Mouse (Mus musculus): ENCODE measurements around the gene Pam16. TPM values are rescaled to one million over a fixed set of nuclear protein-coding genes. Genes with fewer than 3 reads are reported as not detected.
A peak's percentile ranks its signal among the peaks of the same experiment; 100 is the strongest.
"Not testable (repeated sequence)": the region's sequence is repeated elsewhere in the genome, so short reads cannot be mapped to it uniquely, and the experiment has no call there.

Pam16 gene
- polyA plus RNA-seq, 1 experiment = 132 TPM

DNA sequence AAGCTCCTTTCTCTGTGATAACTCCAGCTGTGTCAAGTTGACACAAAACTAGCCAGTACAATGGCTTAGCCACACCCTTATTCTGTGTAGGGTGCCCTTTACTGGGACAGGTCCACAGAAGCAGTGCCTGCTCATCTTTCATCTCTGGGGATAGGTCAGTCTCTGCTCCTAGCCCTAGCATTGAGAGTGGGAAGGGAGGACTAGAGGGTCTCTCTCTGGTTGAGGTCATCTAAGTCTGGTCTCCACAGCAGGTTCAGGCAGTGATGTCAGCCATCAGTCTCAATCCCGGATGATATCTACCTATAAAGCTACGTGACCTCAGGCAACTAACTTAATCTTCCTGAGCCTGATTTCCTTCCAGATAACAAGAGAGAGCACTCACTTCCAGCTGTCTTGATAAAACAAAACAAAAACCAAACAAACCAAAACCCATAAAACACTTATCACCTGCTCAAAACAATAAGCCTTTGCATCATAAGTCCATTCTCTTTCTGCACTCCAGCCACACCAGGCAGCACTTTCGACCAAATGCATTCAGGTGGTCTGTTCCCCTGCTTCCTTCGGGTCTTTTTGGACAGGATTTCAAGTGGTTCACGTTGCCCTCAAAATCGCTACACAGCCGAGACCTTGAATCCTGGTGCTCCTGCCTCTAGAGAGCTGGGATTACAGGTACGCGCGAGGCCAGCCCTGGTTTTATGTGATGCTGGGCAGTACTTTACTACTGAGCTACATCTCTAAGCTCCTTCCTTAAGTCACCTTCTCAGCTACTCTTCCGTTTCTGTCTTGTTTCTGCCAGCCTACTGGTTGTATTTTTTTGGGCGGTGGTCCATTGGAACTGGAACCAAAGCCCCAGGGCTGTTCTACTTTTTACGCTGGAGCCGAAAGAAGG lies 38.9 kb downstream of the Pam16 start:
- Histone ChIP-seq H3K4me1 (ENCODE audit: control insufficient read depth, insufficient read depth, low read length) (peaks cover 5% of the 10 kb centered on the region; the same call in 1 of the 2 replicates), H3K4me3 (replicated peaks; ENCODE audit: insufficient read depth, low read depth, low read length) (peak overlapping the region; percentile 75), H3K27ac (ENCODE audit: insufficient read depth, low read length) (no peak overlapping the region), H3K27me3 (ENCODE audit: control insufficient read depth, insufficient read depth, low read length) (no peaks in the 10 kb centered on the region)
- TF ChIP-seq CTCF (IDR thresholded peaks at IDR 0.05; ENCODE audit: borderline replicate concordance, insufficient read depth, low read depth, low read length) = no peak
- TF ChIP-seq POLR2A (IDR thresholded peaks at IDR 0.05; ENCODE audit: borderline replicate concordance, insufficient read depth, low read length) = no peak
- WGBS = 11% methylated on average over 14 of the region's 14 CpGs
- no peak for DNase-seq

DNA sequence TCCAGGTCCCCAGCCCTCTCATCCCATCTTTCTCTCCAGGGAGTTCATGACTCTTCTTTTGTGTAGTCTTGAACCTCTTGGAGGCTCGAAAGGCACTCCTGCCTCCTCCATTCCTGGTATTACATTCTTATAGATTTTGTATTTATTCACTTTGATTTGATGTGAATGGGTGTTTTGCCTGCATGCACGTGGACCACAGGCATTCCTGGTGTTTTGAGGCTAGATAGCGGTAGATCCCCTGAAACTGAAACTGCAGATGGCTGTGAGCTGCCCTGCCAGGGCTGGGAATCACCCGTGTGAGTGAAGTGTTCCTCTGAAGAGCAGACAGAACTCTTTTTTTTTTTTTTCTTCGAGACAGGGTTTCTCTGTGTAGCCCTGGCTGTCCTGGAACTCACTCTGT lies 40.4 kb downstream of the Pam16 start:
- WGBS = 70% methylated on average over 5 of the region's 5 CpGs
- peaks cover 5% of the 10 kb centered on the region; the same call in 1 of the 2 replicates for H3K4me1 ChIP-seq (ENCODE audit: control insufficient read depth, insufficient read depth, low read length)
- no peak for DNase-seq
- H3K27me3 ChIP-seq (ENCODE audit: control insufficient read depth, insufficient read depth, low read length) = no peaks in the 10 kb centered on the region
- TF ChIP-seq CTCF (IDR thresholded peaks at IDR 0.05; ENCODE audit: borderline replicate concordance, insufficient read depth, low read depth, low read length) (no peak), POLR2A (IDR thresholded peaks at IDR 0.05; ENCODE audit: borderline replicate concordance, insufficient read depth, low read length) (no peak)
- H3K27ac ChIP-seq (ENCODE audit: insufficient read depth, low read length) = no peak overlapping the region
- H3K4me3 ChIP-seq (replicated peaks; ENCODE audit: insufficient read depth, low read depth, low read length) = no peak overlapping the region

DNA sequence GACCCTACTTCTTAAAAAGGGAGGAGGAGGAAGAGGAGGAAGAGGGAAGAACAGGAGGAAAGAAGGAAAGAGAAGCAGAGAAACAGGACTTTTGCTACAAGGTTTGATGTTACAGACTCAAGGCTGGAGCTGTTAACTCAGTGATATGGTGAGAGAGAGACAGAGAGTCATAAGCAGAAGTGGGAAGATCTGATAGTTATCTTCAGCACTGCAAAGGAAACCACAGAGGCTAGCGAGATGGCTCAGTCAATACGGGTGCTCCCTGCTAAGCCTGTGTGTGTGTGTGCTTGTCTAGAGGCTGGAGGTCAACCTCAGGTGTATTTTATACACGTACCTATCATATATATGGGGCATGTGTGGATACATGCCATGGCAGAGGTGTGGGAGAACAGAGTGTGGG lies 41.0 kb downstream of the Pam16 start:
- Histone ChIP-seq H3K27ac (ENCODE audit: insufficient read depth, low read length) (no peak overlapping the region), H3K4me3 (replicated peaks; ENCODE audit: insufficient read depth, low read depth, low read length) (no peak overlapping the region), H3K27me3 (ENCODE audit: control insufficient read depth, insufficient read depth, low read length) (no peaks in the 10 kb centered on the region), H3K4me1 (ENCODE audit: control insufficient read depth, insufficient read depth, low read length) (peaks cover 5% of the 10 kb centered on the region; the same call in 1 of the 2 replicates)
- WGBS = 90% methylated on average over 3 of the region's 3 CpGs
- no peak for TF ChIP-seq CTCF (IDR thresholded peaks at IDR 0.05; ENCODE audit: borderline replicate concordance, insufficient read depth, low read depth, low read length)
- DNase-seq = no peak

DNA sequence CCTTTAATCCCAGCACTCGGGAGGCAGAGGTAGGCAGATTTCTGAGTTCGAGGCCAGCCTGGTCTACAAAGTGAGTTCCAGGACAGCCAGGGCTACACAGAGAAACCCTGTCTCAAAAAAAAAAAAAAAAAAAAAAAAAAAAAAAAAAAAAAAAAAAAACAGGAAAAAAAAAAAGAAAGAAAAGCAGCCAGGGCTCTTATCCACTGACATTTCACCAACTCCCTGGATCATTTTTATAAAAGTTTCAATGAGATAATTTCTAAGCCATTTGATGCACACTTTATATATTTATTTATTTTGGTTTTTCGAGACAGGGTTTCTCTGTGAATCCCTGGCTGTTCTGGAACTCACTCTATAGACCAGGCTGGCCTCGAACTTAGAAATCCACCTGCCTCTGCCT lies 43.6 kb downstream of the Pam16 start:
- not testable (repeated sequence) for H3K27ac ChIP-seq (ENCODE audit: insufficient read depth, low read length); H3K4me3 ChIP-seq (replicated peaks; ENCODE audit: insufficient read depth, low read depth, low read length); DNase-seq; H3K27me3 ChIP-seq (ENCODE audit: control insufficient read depth, insufficient read depth, low read length); H3K4me1 ChIP-seq (ENCODE audit: control insufficient read depth, insufficient read depth, low read length)
- 96% methylated on average over 4 of the region's 4 CpGs for WGBS

DNA sequence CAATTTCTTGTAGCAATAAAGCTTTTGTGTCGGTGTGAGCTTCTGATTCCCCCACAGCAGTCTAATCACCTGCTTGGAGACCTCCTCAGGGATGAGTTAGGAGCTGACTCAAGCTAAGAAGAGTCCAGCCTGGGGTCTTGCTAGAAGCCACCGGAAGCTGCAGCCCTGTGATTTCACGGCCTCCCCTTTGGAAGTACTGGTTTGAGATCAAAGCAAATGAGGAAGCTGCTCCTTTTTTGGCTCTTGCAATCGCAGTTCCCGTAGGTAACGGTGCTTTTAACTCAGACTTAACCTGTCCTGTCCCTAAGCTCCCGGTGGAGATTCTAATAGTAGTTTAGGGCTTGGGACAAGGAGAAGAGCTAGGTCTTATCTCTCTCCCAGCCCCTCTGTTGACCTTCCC lies 46.2 kb downstream of the Pam16 start:
- Histone ChIP-seq H3K4me1 (ENCODE audit: control insufficient read depth, insufficient read depth, low read length) (no peaks in the 10 kb centered on the region), H3K27me3 (ENCODE audit: control insufficient read depth, insufficient read depth, low read length) (no peaks in the 10 kb centered on the region), H3K27ac (ENCODE audit: insufficient read depth, low read length) (no peak overlapping the region), H3K4me3 (replicated peaks; ENCODE audit: insufficient read depth, low read depth, low read length) (no peak overlapping the region)
- no peak for TF ChIP-seq CTCF (IDR thresholded peaks at IDR 0.05; ENCODE audit: borderline replicate concordance, insufficient read depth, low read depth, low read length)
- TF ChIP-seq POLR2A (IDR thresholded peaks at IDR 0.05; ENCODE audit: borderline replicate concordance, insufficient read depth, low read length) = no peak
- no peak for DNase-seq
- 78% methylated on average over 7 of the region's 7 CpGs for WGBS

DNA sequence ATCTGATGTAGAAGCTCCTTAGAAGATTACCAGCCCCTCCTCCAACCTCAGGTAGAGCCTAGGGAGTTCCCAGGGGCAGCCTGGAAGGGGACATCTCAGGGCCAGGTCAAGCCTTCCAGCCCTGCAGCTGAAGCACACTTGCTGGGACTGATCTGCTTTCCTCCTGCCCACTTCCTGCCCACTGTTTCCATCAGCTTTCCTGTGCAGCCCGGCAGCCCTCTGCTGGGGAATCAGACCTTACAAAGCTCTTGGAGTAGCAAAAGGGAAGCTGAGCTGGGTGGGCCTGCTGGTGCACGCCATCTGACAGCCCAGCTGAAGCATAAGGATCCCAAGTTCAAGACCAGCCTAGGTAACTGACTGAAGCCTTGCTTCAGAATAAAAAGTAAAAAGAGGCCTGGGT lies 47.9 kb downstream of the Pam16 start:
- TF ChIP-seq POLR2A (IDR thresholded peaks at IDR 0.05; ENCODE audit: borderline replicate concordance, insufficient read depth, low read length) (no peak), CTCF (IDR thresholded peaks at IDR 0.05; ENCODE audit: borderline replicate concordance, insufficient read depth, low read depth, low read length) (no peak)
- Histone ChIP-seq H3K4me3 (replicated peaks; ENCODE audit: insufficient read depth, low read depth, low read length) (no peak overlapping the region), H3K4me1 (ENCODE audit: control insufficient read depth, insufficient read depth, low read length) (no peaks in the 10 kb centered on the region), H3K27me3 (ENCODE audit: control insufficient read depth, insufficient read depth, low read length) (no peaks in the 10 kb centered on the region), H3K27ac (ENCODE audit: insufficient read depth, low read length) (no peak overlapping the region)
- 82% methylated on average over 2 of the region's 2 CpGs for WGBS
- DNase-seq = no peak

DNA sequence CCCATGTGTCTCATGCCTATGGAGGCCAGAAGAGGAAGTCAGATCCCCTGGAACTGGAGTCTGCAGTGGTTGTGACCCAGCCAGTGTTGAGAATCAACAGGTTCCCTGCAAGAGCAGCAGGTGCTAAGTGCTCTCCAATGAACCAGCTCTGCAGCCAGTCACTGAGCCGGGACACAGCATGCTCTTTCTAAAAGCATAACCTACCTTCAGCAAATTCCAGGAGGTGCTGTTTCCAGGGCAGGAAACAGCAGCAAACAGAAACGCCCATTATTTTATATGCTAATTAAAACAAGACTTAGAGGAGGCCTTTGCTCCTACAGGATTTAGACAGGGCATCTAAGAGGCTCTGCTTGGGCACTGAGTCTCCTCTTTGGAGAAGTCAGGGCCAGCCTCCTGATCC lies 48.8 kb downstream of the Pam16 start:
- H3K27me3 ChIP-seq (ENCODE audit: control insufficient read depth, insufficient read depth, low read length) = no peaks in the 10 kb centered on the region
- no peak for TF ChIP-seq POLR2A (IDR thresholded peaks at IDR 0.05; ENCODE audit: borderline replicate concordance, insufficient read depth, low read length)
- no peak overlapping the region for H3K27ac ChIP-seq (ENCODE audit: insufficient read depth, low read length)
- no peak overlapping the region for H3K4me3 ChIP-seq (replicated peaks; ENCODE audit: insufficient read depth, low read depth, low read length)
- DNase-seq = no peak
- H3K4me1 ChIP-seq (ENCODE audit: control insufficient read depth, insufficient read depth, low read length) = no peaks in the 10 kb centered on the region
- WGBS = 58% methylated on average over 2 of the region's 2 CpGs

DNA sequence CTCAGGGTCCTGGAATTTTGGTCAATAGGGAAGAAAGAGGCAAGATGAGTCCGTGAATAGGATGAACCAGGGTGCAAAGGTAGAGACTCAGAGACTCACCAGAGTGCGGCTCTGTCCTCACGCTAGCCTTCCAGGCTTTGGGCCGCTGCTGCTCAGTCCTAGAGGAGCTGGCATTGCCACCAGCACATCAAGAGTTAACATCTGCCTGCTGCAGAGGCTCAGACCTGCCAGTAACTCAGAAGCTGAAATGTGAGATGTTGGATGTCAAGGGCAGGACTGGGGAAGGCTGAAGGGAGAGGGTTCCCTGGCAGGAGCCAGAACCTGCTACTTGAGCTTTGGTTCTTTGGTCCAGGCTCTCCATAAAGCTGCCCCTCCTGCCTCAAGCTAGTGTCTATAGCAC lies 54.1 kb downstream of the Pam16 start:
- DNase-seq = no peak
- Histone ChIP-seq H3K27ac (ENCODE audit: insufficient read depth, low read length) (no peak overlapping the region), H3K4me3 (replicated peaks; ENCODE audit: insufficient read depth, low read depth, low read length) (no peak overlapping the region), H3K4me1 (ENCODE audit: control insufficient read depth, insufficient read depth, low read length) (no peaks in the 10 kb centered on the region), H3K27me3 (ENCODE audit: control insufficient read depth, insufficient read depth, low read length) (no peaks in the 10 kb centered on the region)
- WGBS = 65% methylated on average over 4 of the region's 4 CpGs
- TF ChIP-seq POLR2A (IDR thresholded peaks at IDR 0.05; ENCODE audit: borderline replicate concordance, insufficient read depth, low read length) = no peak

Measured in cerebellum, adult 2 months (tissue).